Mouse (Mus musculus) layer of hippocampus, adult 9-11 months (tissue): Measurements from ENCODE around the gene Necap2.
A peak's percentile ranks its signal among the peaks of the same experiment; 100 is the strongest.

Experiments
- DNase-seq: peaks from one replicate; pipeline ENCODE4 v3.0.0; 2022

The Necap2 gene

GRCm38 (mm10) chr4:141072502-141072901 lies 5.7 kb downstream of the Necap2 start:
- no peak for DNase-seq

- DNase-seq, result no peak
These were observed 8.4 kb downstream of the Necap2 start for GRCm38 (mm10) chr4:141069731-141070130.

- no peak for DNase-seq
These were observed 9.5 kb downstream of the Necap2 start for GRCm38 (mm10) chr4:141068655-141069054.

GRCm38 (mm10) chr4:141067516-141068046 lies 10.6 kb downstream of the Necap2 start:
- no peak for DNase-seq

DNA sequence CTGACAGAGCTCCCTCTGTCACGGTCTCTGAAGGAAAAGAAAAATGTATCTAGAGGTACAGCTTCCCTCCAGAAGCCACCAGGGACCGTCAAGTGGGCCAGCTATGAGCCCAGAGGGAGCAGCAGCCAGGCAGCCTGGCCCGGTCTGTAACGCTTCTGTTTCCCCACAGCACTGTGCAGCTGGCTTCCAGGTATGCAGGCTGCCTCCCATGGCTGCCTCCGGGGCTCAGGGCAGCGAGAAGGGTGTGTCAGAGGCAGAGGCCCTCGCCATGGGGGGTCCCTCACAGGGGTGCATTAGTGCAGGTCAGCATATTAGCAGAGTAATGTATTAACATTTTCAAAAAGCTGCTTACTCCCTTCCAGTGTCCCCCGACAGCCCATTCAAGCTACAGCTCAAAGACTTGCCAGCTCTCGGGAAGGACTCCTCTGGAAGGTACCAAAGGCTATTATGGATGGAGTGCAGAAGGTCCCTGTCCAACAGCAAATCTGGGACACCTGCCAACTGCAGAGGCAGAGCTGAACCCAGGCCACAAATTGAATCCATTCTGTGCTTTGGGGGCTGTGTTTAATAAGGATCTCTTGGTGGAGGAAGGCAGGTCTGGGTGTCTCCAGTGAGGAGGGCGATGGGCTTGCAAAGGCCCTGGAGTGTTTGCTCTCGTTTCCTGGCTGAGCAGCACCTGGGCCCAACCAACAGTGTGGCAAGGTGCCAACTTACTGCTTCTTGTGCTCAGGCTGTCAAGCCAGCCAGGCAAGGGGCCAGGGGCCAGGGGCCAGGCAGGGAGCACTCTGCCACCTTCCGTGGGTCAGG lies 11.2 kb downstream of the Necap2 start:
- no peak for DNase-seq

- peak; percentile 87 for DNase-seq
These were observed 13.0 kb downstream of the Necap2 start for GRCm38 (mm10) chr4:141065123-141065522.

DNA sequence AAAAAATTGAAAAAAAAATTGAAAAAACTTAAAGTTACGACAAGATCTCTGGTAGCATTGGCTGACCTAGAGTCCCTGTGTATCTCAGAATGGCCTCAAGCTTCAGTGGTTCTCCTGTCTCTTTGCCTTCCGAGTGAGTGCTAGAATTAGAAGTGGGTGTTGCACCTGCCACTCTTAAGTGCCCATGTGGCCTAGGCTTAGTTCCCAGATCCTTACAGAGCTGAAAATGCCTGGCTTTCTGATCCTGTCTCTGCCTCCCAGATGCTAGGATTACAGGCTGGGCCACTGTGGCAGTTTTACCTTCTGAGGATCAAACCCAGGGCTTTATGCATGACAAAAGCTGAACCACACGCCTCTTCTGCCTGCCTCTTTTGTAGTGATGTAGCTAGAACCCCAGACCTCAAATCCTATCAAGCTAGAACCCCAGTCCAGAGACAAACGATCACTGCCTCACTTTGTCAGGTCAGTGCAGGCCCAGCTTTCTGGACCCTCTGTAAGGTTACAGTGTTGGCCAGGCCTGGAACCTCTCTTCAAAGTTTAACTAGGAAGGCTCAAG lies 14.0 kb downstream of the Necap2 start:
- DNase-seq, result no peak

- DNase-seq, result peak; percentile 98
These were observed 17.5 kb downstream of the Necap2 start, which contains the start of gene Crocc for GRCm38 (mm10) chr4:141060426-141061301. Crocc (minus strand) TSS chr4:141060550.

- DNase-seq, result no peak
These were observed 18.3 kb downstream of the Necap2 start for GRCm38 (mm10) chr4:141059616-141060425.

DNA sequence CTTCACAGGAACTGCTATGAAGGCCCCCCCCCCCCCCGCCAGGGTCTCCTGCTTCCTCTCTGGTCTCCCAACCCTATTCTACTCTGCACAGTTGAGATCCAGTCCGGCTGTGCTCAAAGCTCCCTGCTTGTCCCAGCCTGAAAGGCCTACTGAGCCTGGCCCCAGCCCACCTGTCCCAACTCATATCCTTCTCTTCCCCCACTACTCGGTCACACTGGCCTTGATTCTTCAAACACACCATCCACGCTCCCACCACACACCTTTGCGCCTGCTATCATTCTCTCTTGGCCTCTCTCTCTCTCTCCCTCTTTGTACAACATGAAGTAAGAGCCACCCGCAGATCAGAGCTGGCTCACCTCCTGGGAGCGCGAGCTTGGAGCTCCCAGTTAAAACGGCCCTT lies 19.3 kb downstream of the Necap2 start:
- no peak for DNase-seq

DNA sequence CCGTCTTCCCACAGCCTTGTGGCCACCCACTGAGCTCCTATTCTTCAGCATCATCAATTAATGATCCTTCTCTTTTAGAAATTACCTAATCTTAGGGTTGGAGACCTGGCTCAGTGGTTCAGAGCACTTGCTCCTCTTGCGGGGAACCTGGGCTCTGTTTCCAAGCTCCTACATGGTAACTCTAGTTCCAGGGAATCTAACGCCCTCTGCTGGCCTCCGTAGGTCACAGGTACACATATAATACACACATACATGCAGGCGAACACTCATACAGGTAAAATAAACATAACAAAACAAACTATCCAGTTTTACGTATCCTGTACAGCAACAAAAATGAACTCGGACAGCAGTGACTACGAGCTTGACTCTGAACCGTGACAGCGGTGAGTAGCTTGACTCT lies 21.2 kb downstream of the Necap2 start:
- no peak for DNase-seq

DNA sequence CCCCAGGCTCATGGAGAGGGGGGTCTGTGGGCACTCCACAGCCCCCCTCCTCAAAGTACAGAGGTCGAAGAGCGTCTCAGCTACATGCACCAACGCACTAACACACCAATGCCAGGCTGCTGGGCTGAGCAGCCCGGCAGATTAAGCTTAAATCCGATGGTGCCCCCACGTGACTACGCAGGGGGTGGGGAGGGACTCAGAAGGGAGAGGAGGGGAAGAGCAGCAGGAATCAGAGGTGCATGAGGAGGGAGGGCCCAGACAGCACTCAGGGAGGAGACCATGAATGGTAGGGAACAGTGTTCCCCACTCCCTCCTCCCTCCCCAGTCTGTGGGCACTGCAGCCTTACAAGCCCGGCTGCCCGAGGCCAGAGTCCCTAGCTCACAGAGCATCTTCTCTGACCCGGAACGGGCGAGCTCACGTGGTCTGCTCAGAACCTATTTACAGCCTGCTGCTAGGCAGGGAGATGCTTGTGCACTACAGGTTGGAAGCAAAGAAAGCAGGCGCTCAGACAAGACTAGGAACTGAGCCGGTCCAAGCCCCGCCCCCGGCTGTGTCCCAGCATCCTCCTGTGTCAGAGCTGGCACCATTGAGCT lies 24.5 kb downstream of the Necap2 start:
- DNase-seq, result peak; percentile 87

GRCm38 (mm10) chr4:141053138-141053537 lies 25.0 kb downstream of the Necap2 start:
- no peak for DNase-seq

GRCm38 (mm10) chr4:141052442-141052841 lies 25.7 kb downstream of the Necap2 start:
- no peak for DNase-seq

DNA sequence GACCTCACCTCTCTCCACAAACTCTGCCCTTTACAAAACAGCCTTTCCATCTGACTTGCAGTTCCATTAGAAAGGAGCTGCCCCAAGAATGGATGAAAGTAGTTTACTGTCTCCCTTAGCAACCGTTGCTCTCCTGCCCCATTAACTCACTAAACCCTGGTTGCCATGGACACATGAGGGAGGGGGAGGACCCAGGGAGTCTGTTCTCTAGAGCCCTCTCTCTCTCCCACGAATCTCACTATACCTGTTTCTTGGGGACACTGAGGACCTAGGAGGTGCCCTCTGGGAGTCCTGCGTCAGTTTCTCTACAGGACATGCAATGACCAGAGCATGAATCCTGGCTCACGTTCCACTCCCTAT lies 28.7 kb downstream of the Necap2 start:
- peak; percentile 67 for DNase-seq

- no peak for DNase-seq
These were observed 29.2 kb downstream of the Necap2 start for GRCm38 (mm10) chr4:141048810-141049475.

DNA sequence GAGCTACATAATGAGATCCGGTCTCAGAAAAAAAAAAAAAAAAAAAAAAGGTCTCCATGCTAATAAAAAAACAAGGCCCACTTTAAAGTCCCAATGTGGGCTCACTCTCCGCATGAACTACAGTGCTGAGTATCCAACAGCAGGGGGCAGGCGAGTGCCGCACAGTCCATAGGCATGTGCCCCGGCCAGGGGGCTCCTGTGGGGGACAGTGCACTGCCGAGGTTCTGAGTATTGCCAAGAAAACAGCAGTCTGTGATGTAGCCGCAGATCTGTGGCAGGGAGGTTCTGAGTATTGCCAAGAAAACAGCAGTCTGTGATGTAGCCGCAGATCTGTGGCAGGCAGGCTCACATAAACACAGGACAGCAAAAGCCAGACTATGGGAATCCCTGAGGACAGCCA lies 33.3 kb downstream of the Necap2 start:
- DNase-seq, result no peak

GRCm38 (mm10) chr4:141041117-141041516 lies 37.0 kb downstream of the Necap2 start:
- no peak for DNase-seq

- DNase-seq, result no peak
These were observed 44.3 kb downstream of the Necap2 start for GRCm38 (mm10) chr4:141033606-141034549.

DNA sequence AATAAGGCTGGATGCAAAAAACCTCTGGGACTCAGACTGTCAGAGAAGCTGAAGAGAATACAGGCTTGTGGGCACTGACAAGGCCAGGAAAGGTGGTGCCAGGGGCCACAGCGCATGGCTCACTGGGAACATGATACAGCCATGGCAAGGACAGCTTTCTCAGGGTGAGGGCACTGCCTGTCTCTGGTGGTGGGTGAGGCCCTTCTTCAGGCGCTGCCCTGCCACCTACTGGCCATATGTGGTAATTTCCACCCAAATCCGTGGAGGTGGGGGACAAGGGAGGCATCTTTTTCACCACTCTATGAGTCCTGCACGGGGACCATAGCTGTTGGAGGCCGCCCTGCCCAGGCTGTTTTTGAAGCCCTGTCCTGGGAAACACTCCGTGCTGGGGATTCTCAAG lies 46.4 kb downstream of the Necap2 start:
- DNase-seq, result peak; percentile 65
